Mouse (Mus musculus) MEL (cell line): ENCODE results near the gene Epyc.

Experiments
- KAT2A ChIP-seq: conservative IDR thresholded peaks from 2 replicates; pipeline ENCODE4 v1.6.1; 2012; ENCODE audit warnings: low read depth, low read length, improper control_type of control experiment, inconsistent platforms
- MAZ ChIP-seq: IDR thresholded peaks from 2 replicates; pipeline ENCODE4 v1.6.1; 2012; ENCODE audit warnings: low read depth, mild to moderate bottlenecking, inconsistent platforms, low read length, improper control_type of control experiment

GRCm38 (mm10) chr10:97631061-97631460 is 12.8 kb upstream of the Epyc start:
- TF ChIP-seq KAT2A, result no peak
- no peak for TF ChIP-seq MAZ
